Mouse (Mus musculus) retina, postnatal 1 day (tissue): ENCODE data around the gene Apip.

Experiments used
- DNase-seq: peaks from one replicate; pipeline ENCODE4 v3.0.0-alpha.2; 2012

The Apip gene

DNA sequence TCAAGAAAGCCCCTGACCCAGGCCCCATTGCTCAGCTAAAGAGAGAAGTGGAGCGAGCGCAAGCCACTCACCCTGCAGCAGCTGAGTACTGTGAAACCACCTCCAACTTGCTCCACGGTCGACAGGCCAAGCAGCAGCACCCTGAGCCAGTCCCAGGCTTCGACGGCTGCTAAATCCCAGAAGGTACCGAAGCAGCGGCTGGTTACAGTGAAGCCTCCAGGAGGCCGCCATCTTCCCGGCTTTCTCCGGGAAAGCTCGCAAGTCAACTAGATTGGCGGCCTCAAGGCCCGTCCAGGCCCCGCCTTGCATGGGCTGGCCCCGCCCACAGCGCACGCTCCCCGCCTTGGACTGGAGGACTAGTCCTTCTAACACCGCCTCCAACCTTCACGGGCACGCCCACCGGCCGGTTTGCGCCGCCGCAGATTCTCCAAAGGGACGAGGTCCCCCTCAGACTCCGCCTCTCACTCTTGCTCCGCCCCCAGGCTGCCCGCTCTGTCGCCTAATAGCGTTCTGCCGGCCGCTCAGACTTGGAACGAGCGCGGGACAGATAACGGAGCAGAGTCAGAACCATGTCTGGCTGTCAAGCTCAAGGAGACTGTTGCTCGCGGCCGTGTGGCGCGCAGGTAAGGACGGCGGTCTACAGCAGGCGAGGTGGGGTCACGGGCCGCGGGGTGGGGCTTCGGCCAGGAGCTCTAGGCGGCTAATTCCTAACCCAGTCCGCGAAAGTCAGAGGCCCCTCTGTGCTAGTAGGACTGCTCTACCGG, at the start of gene Apip, which contains the start of gene Pdhx:
Apip (plus strand) TSS at position 457 of the 764 bp plus-strand sequence.
Pdhx (minus strand) TSS at position 295 of the 764 bp plus-strand sequence.
- peak; percentile 99 for DNase-seq

DNA sequence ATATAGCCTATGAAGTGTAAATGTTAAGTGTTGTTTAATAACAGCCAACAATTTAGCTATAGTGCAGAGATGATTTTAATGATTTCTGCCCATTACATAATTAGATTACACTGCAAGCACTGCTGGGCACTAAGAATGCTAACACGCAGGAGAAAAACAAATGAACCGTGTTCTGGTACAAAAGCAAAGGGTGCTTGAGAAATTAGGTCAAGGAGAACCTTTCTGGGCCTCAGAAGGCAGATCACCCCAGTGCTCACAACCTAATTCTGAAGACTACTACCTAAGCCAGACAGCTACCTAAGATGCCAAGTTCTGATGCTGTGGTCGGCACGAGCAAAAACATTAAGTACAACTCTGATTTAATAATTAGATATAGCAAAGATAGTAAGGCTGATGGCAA, 35.6 kb upstream of the Apip start:
- DNase-seq = peak; percentile 60

DNA sequence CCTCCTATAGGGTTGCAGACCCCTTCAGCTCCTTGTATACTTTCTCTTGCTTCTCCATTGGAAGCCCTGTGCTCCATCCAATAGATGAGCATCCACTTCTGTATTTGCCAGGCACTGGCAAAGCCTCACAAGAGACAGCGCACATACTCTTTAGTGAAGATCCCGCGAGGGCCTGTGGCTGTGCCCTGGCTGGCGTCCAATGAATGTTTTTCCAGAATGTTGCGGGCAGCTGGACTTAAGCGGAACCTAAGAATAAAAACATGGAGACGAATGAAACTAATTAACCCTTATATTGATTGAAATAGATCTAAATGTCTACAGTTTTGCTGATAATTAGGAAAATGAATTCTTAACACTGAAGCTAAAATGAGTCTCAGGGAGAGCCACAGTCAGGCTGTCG, 32.6 kb upstream of the Apip start:
- DNase-seq = peak; percentile 32

DNA sequence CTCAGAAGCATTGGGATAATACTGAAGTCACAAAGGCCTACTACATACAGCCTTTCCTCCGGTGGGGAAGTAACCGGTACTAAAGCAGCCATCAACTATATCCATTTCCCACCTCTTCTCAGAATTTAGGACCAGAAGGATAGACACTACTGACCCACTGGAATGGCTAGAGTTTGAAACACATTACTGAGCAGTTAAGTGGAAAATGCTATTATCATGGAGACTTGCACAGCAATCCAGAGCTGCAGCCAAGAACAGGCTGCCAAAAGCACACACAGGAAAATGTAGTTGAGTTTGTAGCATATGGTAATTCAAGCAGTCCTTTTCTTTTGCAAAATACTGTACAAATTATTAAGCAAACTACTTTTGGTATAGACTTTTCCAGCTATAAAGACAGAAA, 28.2 kb upstream of the Apip start:
- peak; percentile 18 for DNase-seq

DNA sequence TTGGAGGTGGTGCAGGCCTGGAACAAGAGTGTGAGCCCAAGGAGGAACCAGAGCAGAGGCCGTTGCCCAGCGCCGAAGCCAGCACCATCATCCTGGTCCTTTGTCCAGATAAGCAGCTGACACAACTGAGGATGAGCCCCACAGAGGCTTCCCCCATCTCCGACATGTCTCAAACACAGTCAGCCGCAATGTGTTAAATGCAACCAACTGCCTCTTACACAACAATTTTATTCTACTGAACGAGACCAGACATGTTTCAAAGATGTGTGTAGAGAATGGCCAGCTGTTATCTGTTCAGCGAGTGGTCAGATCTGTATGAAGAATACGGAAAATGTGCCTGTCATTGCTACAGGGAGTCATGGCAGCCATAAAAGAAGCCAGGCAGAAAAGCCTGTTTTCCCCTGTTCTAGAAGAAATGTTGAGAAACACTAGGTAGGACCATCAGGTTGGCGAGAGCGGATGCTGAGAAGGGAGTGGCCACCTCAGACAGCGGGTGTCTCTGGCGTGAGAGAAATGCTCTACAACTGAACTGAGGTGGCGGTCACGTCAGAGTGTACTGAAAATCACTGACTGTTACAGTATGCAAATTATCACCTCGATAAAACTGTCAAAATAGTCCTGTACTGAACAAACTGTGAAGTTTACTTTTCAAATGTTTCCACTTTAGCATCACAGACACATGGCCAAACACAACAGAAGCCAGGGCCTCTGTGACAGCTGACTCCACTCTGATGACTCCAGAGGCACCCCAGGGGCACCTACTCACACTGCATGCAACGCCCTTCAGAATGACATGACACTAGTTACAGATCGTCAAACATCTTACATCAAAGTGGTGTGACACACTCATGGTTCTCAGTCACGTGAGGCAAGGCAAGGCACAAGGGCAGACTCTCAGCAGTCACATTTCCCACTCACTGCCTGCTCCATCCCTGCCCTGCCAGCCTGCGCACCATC, 21.3 kb upstream of the Apip start:
- DNase-seq = no peak

DNA sequence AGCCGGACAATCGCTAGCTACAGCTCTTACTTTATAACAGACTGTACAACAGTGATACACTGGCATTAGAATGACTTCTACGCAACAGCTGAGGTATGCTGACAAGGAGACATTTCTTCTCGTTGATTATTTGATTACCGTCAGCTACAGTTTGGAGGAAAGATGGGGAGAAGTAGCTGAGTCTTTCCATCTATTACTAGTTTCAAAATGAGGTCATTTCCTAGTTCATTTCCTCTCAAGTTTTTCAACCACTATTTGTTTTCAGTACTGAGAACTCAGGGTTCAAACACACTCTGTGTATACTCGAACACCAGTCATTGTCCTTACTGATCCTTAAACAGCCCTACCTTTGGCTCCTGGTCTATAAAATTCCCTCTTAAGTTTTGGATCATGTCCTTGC, 17.7 kb upstream of the Apip start:
- no peak for DNase-seq

DNA sequence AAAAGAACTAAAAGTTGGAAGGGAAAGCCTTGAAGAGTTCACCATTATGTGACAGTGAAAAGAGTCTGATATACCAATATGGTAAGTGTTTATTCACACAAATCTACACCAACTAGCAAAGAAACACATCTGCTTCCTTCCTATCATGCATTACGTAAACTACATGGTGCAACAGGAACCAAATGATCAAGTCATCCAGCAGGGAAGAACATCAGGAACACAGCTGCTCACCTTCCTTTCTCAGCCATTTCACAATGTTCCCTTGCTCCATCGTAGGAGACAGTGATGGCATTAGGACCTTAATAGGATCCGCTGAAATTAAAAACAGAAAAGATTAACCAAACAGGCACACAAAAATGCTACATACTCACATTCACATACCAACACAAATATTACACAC, 15.2 kb upstream of the Apip start:
- no peak for DNase-seq

DNA sequence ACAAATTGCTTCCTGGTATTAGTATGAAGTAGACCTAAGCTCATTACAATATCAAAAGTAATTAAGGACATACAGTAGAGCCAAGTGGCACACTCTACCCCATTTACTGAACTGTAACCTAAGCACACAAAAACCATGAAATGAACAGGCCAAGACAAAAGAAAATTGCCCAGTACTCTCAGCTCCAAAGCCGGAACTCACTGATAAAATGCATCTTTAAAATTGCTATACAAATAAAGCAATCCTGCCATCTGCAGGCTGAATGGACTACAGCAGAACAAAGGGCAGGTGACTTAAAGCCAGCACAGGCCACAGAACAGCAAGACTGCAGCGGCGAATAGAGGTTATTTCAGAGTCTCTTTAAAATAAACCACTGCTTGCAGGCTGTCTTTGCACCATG, 10.6 kb upstream of the Apip start:
- peak; percentile 78 for DNase-seq

DNA sequence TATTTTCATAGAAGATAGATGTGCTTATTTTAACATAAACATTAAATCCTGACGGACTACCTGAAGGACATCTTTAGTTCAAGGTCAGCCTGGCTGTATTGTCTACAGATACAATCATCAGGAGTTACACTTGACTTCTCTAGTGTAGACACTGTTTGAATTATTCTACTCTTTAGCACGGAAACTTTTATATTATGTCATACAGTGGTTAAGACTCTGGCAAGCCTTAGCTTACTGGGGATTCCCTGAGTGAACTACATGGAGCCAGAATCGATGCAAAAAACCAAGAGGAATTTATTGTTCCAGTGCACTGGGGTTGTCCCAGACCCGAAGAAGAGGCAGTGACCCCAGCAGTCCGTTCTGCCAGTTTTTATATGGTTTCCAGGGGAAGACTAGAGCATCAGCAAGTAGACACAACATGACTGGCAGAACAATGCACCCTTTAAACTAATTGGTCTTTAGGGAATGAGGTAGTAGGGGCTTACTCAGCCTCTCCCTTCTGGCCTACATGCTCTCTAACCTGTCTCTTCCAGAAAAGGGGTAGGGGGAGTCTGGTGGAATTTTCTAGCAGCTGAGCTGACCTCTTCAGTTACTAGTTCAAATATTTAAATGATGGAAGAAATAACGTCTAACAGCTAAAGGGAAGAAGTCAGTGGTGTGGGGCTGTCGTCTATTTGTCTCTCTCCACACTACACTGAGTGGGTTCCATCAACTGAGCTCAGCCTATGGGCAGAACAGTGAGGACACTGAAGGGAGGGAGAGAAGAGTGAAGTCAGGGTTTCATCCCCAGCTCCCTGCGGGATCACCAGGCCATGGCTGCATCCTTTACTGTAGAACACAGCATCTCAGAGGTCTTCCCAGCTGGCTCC, 6.6 kb upstream of the Apip start:
- no peak for DNase-seq

DNA sequence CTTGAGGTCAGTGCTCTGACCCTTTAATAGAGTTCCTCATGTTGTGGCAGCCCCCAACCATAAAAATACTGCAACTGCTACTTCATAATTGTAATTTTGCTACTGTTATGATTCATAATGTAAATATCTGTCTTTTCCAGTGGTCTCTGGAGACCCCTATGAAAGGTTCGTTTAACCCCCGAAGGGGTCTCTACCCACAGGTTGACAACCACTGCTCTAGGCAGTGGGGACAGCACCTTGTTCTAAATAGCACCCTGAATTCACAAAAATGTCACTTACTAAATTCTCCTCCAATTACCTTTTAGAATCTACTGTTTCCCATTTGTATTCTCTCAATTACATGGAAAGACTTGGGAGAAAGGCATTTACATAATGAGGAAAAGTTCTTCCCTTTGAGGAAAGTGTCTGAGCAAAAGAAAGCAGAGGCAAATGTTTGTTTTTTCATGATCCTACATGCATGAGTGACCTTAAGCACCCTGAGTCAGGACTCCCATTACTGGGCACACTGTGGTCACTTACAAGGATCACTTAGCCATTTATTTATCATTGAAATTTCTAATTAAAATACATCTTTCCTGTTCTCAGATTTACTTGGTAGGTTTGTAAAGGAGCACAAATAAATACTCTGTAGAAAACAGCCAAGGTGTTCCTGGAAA, 5.8 kb upstream of the Apip start:
- DNase-seq = no peak

DNA sequence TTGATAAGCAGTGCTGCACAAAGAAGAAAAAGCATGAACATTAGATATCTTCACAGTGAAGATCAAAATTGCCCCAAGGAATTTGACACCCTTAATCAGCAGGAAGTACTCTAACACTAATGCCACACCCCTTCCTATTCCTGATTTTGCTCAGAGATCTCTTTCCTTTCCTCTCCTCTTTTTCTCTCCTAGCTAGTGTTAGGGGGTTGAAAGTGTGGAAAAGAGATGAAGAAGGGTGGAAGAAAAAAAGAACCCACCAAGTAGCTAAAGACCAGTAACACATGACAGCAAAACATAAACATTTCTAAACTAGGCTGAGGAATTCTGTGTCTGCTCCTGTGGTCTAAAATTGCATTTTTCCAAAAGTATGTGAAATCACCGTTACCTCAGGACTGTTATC, 4.9 kb upstream of the Apip start:
- DNase-seq = no peak

DNA sequence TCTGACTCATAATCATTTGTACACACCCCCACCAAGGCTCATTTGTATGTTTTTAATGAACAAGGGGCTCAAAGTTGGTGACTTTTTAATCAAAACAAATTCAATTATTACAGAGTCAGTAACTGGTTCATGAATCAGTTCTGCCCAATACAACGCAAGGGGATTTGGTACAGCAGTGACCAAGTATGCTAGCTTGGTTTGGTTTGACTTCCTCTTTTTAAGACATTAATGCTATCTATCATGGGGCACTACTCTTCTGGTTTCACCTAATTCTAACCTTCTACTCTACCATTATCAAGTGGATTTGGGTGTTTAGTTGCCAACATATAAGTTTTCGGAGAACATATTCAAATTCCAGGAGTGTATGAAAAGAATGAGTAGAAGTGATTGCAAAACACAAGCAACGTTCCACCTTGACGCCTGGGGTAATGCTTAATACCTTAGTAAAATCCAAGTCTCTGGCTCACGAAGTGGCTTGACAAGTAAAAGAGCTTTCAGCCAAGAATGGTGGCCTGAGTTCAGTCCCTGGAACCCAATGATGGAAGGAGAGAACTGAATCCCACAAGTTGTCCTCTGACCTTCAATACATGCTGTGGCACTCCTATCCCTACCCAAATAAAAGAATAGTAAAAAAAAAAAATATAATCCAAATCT, 3.6 kb upstream of the Apip start:
- DNase-seq = no peak

DNA sequence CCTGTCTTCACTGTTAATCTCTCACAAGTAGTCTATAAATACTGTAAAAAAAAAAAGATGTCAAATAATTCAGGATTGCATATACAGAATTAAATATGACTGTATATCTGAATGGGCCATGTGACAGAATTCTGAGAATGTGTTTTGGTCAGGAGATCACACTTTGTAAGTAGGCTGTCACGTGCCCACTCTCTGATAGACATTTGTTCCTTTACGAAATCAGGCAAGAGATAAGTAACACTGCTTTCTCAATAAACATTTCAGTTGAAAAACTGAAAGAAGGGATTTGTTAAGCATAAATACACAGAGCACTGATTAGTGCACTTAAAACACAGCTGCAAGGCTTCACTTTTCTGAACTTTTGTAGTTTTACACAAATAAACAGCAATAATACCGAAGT, 2.9 kb upstream of the Apip start:
- no peak for DNase-seq

DNA sequence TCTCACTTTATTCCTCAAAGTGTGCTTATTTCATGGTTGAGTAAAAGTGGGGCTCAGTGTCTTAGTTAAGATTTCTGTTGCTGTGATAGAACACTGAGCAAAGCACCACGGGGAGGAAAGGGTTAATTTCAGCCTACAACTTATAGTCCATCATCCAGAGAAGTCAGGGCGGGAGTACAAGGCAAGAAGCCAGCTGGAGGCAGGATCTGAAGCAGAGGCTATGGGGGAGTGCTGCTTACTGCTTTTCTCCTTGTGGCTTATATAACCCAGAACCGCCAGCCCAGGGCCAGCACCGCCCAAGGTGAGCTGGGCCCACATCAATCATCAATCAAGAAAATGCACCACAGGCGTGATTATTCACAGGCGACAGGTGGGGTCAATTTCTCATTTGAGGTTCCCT, 7.6 kb downstream of the Apip start:
- DNase-seq = no peak

DNA sequence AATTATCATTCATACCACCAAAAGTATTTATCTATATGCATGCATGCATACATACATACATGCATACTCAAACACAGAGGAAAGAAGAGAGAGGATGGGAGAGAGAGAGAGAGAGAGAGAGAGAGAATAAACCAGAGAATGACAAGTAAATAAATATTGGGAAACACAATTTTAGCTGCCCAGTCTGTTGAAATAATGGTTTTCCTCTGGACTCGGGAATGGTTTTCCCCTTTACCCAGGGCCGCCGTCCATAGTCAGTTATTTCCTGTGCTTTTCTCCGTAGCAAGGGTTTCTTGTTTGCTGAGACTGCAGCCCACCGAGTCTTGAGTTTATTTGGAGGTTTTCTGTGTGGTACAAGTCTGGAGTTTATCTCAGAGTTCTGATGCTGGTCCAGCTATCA, 8.2 kb downstream of the Apip start:
- DNase-seq = no peak

DNA sequence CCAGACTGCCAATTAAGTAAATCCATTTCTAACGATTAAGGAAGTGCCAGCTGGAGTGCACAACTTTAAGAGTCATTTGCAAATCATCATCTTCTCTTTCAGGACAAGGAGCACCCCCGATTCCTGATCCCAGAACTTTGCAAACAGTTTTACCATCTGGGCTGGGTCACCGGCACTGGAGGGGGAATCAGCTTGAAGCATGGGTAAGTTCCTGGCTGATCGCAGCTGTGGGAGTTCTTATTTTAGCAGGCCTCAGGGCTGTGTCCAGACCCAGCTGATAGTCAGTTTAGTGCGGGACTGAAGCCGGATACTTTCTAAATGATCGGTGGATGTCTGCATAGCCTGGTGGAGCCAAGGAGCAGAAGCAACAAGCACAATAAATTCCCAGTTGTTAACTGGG, 9.4 kb downstream of the Apip start:
- no peak for DNase-seq

DNA sequence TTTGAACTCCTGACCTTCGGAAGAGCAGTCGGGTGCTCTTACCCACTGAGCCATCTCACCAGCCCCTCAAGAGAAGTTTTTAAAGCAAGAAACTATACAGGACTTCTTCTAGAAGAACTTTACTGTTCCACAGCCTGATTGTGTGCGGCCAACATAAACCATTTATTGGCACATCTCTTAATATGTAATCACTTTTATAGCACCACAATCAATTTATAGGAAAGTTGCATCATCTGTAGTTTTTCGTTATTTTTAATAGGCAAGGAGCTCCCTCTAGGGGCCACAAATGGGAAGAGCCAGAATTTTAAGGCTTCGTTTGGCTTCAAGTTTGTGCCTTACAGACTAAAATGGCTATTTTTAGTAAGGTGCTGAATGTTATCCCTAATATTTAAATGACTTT, 11.0 kb downstream of the Apip start:
- peak; percentile 42 for DNase-seq

DNA sequence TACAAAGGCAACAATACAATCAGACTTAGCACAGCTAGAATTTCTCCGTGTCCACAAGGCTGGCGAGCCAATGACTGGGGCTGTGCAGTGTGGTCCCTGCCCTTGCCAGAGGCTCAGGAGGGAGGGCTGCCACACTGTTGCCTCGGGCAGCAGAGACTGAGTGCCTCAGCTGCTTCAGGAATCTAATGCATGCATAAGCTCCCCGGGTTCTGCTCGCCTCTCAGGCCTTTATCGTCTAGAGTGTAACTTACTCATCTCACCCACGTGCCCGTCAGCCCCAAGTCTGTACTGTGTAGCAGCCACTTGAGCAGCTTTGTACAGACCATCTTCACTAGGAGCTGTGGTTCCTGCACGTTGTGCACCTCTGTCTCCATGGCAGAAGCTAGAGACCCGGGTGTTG, 12.2 kb downstream of the Apip start:
- no peak for DNase-seq

DNA sequence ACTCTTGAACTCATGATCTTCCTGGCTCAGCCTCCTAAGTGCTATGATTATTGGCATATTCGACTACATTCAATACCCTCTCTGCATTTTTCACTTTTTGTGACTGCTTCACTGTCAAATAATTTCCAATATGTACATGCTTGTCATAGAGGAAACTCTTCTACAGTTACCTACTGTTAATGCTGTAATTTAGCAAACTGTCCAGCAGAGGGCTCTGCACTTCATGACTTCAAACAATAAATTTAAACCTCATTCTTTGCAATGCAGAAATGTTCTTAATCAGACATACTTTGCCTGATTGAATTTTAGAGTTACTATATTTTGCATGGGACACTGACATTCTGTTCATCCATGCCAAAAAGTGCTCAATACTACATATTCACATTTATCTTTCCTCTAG, 13.0 kb downstream of the Apip start:
- DNase-seq = peak; percentile 71

DNA sequence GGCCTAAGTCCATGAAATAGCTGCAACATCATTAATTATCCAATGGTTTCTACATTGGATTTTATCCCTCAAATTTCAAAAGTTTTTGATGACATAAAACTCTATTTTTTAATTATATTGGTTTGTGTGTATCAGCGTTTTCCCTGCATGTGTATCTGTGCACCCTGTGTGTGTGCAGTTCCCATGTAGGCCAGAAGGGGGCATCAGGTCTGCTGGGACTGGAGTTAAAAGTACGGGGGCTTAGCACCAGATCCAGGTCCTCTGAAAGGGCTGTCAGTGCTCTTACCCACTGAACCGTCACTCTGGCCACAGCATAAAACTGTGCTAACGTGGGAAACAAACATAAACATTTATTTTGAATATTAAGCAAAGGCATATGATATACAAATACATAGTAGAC, 14.6 kb downstream of the Apip start:
- DNase-seq = peak; percentile 23

DNA sequence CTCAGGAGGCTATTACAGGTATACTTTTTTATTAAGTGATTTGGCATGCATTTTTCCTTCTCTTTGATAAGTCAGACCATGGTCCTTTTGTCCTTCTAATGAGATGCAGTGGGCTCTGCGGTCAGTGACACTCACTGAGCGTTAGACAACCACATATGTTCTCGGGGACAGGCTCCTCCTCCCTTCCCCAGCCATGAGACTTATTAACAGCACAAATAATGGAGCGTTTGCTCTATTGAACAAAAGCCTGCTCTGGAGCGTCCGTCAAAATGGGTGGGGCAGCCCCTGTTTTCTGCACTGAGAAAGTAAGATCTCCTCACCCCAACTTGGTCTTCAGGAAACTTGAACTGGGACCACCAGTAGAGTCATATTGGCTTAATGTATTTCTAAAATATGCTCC, 16.0 kb downstream of the Apip start:
- no peak for DNase-seq

DNA sequence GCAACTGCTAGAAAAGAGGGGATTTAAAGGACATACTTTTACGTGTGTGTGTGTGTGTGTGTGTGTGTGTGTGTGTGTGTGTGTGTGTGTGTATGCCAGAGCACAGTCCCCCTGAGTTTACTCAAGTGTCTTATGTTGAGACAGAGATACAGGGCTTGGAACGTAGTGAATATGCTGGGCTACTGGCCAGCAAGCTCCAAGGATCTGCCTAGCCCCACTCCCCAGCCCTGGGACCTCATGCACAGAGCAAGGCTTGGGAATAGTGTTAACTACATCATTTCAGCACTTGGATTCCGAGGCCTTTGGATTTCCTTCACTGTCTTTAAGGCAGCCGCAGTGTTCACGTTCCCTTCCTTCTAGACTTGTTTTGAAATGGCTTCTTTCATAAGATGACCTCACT, 29.1 kb downstream of the Apip start:
- DNase-seq = no peak
